Mouse (Mus musculus): ENCODE measurements around the gene Sf3a3. TPM values are rescaled to one million over a fixed set of nuclear protein-coding genes. Genes with fewer than 3 reads are reported as not detected.

The Sf3a3 gene
- polyA plus RNA-seq, 1 experiment from 2014 or later: 145 TPM

DNA sequence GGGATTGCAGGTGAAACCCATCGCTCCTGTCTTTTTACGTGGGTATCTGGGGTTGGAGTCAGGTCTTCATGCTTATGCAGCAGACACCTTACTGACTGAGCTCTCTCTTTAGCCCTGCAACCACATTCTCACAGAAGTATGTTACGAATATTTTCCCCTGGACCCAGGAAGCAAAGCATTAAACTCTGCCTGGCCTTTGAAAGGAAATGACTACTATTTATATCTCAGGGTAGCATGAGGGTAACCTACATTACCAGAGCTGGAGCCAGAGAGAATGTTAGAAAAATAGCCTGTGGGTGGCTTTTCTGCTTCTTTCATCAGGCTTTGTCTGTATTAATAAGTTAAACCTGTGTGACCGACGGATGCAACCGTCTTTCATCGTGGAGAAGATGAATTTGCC is 41.0 kb downstream of the Sf3a3 start:
- peak overlapping the region; percentile 36 for H3K27ac ChIP-seq (ENCODE audit: low read length)
- WGBS: 30% methylated on average over 7 of the region's 7 CpGs

DNA sequence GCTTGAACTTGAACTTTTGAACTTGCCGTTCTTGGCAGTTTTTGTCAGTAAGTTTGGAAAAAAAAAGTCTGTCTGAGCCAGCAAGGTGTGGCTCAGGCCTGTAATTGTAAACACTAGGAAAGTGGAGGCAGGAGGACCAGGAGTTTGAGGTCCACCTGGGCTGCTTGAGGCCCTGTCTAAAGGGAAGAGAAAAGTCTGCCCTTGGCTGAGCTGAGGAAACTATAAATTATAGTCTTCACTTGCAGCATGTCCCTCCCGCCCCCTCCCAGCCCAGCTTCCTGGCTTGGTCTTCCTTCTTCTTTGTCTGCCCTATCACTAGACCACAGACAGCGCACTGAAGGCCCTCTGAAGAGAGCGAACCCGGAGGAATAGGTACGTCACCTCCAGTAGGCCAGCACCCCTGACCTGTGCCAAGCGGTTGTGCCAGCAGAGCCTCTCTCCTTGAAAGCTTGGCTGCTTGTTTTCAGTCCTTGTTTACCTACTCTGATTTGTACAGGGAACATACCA is 44.8 kb downstream of the Sf3a3 start:
- Histone ChIP-seq H3K27me3 (ENCODE audit: control insufficient read depth, insufficient read depth, low read length) (no peaks in the 10 kb centered on the region), H3K4me3 (ENCODE audit: low read depth, low read length) (no peak overlapping the region), H3K36me3 (ENCODE audit: control insufficient read depth, insufficient read depth, low read length) (no peaks in the 10 kb centered on the region), H3K4me2 (replicated peaks; ENCODE audit: low read depth, low read length) (no peak overlapping the region), H3K27ac (ENCODE audit: low read length) (peak overlapping the region; percentile 53), H3K4me1 (ENCODE audit: control insufficient read depth, insufficient read depth, low read length) (0 out of 2 replicates have a peak, but pooled peaks cover 14% of the 10 kb centered on the region), H3K9ac (replicated peaks; ENCODE audit: low read depth, low read length) (no peak overlapping the region), H3K9me3 (ENCODE audit: control insufficient read depth, low read depth, low read length) (no peaks in the 10 kb centered on the region)
- 29% methylated on average over 7 of the region's 7 CpGs for WGBS
- peak; percentile 70 for ATAC-seq (ENCODE audit: insufficient number of reproducible peaks, insufficient read depth, low FRiP score, low read depth)

More for the DNA sequence above, 41.0 kb downstream of the Sf3a3 start:
- H3K4me1 ChIP-seq (ENCODE audit: control insufficient read depth, insufficient read depth, low read length): peaks cover 26% of the 10 kb centered on the region
- ATAC-seq (ENCODE audit: insufficient number of reproducible peaks, insufficient read depth, low FRiP score, low read depth): no peak
- H3K9ac ChIP-seq (replicated peaks; ENCODE audit: low read depth, low read length): no peak overlapping the region
- no peaks in the 10 kb centered on the region for H3K36me3 ChIP-seq (ENCODE audit: control insufficient read depth, insufficient read depth, low read length)
- H3K4me2 ChIP-seq (replicated peaks; ENCODE audit: low read depth, low read length): no peak overlapping the region
- H3K4me3 ChIP-seq (ENCODE audit: low read depth, low read length): no peak overlapping the region
- no peaks in the 10 kb centered on the region for H3K27me3 ChIP-seq (ENCODE audit: control insufficient read depth, insufficient read depth, low read length)
- H3K9me3 ChIP-seq (ENCODE audit: control insufficient read depth, low read depth, low read length): no peaks in the 10 kb centered on the region

DNA sequence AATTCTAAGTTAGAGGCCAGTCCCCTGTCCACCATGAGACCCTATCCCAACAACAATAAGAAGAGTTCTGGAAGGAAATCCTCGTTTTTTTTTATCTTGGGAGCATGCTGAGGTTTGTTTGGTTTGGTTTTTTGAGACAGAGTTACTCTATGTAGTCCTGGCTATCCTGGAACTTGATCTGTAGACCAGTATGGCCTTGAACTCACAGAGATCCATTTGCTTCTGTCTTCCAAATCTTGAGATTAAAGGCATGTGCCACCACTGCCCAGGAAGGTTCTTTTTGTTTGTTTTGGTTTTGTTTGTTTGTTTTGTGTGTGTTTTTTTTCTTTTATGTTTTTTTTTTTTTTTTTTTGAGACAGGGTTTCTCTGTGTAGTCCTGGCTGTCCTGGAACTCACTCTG is 46.6 kb downstream of the Sf3a3 start:
- 41% methylated on average over 1 of the region's 1 CpGs for WGBS
- H3K4me1 ChIP-seq (ENCODE audit: control insufficient read depth, insufficient read depth, low read length): 0 out of 2 replicates have a peak, but pooled peaks cover 7% of the 10 kb centered on the region
- ATAC-seq (ENCODE audit: insufficient number of reproducible peaks, insufficient read depth, low FRiP score, low read depth): no peak
- no peak overlapping the region for H3K9ac ChIP-seq (replicated peaks; ENCODE audit: low read depth, low read length)
- no peaks in the 10 kb centered on the region for H3K27me3 ChIP-seq (ENCODE audit: control insufficient read depth, insufficient read depth, low read length)
- H3K27ac ChIP-seq (ENCODE audit: low read length): no peak overlapping the region
- H3K36me3 ChIP-seq (ENCODE audit: control insufficient read depth, insufficient read depth, low read length): no peaks in the 10 kb centered on the region
- no peaks in the 10 kb centered on the region for H3K9me3 ChIP-seq (ENCODE audit: control insufficient read depth, low read depth, low read length)
- no peak overlapping the region for H3K4me2 ChIP-seq (replicated peaks; ENCODE audit: low read depth, low read length)
- no peak overlapping the region for H3K4me3 ChIP-seq (ENCODE audit: low read depth, low read length)

DNA sequence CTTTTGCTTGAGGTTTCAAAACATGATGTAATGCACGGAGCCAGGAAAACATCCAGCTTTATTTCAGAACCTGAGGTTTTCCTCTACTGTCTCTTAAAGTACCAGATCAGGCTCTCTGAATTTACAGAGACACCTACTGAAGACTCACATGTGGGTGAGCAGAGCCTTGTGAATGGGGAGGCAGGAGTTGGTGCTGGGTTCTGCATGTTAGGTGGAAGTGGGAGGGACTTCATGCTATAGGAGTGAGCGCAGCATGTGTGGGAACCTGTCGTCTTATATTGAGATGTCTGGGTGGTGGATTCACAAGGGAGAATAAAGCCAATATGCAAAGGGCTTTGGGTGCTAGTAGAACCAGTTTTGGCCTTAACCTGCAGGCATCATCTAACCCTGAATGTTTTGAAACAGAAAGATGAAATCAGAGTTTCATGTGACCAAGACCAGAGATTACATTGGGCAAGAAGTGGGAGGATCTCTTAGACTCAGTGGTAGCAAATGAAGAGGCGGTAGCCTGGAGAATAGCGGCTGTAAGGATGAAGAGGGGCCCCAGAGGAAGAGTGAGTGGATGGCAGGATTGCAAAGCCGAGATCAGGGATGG is 48.4 kb downstream of the Sf3a3 start:
- Histone ChIP-seq H3K4me2 (replicated peaks; ENCODE audit: low read depth, low read length) (no peak overlapping the region), H3K4me3 (ENCODE audit: low read depth, low read length) (no peak overlapping the region), H3K36me3 (ENCODE audit: control insufficient read depth, insufficient read depth, low read length) (no peaks in the 10 kb centered on the region), H3K9me3 (ENCODE audit: control insufficient read depth, low read depth, low read length) (no peaks in the 10 kb centered on the region), H3K9ac (replicated peaks; ENCODE audit: low read depth, low read length) (no peak overlapping the region), H3K4me1 (ENCODE audit: control insufficient read depth, insufficient read depth, low read length) (0 out of 2 replicates have a peak, but pooled peaks cover 4% of the 10 kb centered on the region), H3K27ac (ENCODE audit: low read length) (no peak overlapping the region), H3K27me3 (ENCODE audit: control insufficient read depth, insufficient read depth, low read length) (no peaks in the 10 kb centered on the region)
- WGBS: 69% methylated on average over 6 of the region's 6 CpGs
- ATAC-seq (ENCODE audit: insufficient number of reproducible peaks, insufficient read depth, low FRiP score, low read depth): no peak

DNA sequence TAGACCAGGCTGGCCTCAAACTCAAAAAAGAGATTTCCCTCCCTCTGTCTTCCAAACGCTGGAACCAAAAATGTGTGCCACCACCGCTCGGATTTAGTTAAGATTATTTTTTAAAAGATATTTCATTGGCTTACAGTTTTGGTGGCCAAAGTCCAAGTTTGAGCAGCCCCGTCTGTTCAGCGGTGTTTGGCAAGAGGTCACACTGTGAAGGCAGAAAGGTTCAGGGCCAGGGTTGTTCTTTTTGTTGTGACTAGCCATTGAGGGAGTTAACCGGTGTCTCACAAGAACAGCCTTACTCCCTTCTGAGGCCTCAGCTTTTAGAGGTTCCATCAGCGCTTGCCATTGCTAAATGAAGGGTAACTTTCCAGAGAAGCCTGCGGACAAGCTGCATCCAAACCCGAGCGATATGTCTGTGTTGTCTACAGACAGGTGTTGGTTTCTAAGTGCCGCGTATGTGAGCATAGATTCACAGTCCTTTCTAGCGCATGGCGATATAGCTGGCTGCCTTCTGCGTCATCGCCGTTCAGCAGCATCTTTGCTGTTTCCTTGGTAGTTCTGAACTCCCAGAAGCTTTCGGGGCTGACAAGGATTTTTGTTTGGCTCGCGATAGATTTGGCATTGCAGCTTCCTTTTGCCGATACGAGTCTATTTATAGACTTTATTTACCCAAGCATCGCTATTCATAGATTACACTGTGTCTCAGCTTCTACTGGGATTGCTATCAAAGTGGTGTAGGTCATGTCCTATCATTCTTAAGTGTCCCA is 51.4 kb downstream of the Sf3a3 start:
- no peak overlapping the region for H3K9ac ChIP-seq (replicated peaks; ENCODE audit: low read depth, low read length)
- WGBS: 82% methylated on average over 23 of the region's 23 CpGs
- no peaks in the 10 kb centered on the region for H3K4me1 ChIP-seq (ENCODE audit: control insufficient read depth, insufficient read depth, low read length)
- ATAC-seq (ENCODE audit: insufficient number of reproducible peaks, insufficient read depth, low FRiP score, low read depth): no peak
- H3K4me3 ChIP-seq (ENCODE audit: low read depth, low read length): no peak overlapping the region
- no peaks in the 10 kb centered on the region for H3K27me3 ChIP-seq (ENCODE audit: control insufficient read depth, insufficient read depth, low read length)
- H3K36me3 ChIP-seq (ENCODE audit: control insufficient read depth, insufficient read depth, low read length): no peaks in the 10 kb centered on the region
- H3K9me3 ChIP-seq (ENCODE audit: control insufficient read depth, low read depth, low read length): no peaks in the 10 kb centered on the region
- H3K4me2 ChIP-seq (replicated peaks; ENCODE audit: low read depth, low read length): no peak overlapping the region
- H3K27ac ChIP-seq (ENCODE audit: low read length): no peak overlapping the region

DNA sequence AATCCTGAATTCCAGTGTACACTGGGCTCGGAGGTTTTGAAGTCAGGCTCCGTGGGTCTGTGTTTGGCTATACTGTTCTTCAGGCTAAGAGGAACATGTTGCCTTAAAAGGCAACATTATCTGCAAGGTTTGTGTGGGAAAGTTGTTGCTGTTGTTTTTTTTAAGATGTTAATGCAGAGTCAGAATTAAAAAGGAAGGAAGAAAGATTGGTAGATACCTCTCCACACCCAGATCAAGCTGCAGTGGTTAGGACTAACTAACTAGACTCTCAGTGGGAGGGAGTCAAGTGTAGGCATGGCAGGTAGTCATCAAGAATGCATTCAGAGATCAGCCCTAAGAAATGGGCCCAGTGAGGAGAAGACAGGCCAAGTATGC is 52.0 kb downstream of the Sf3a3 start:
- Histone ChIP-seq H3K4me2 (replicated peaks; ENCODE audit: low read depth, low read length) (no peak overlapping the region), H3K27ac (ENCODE audit: low read length) (no peak overlapping the region)

DNA sequence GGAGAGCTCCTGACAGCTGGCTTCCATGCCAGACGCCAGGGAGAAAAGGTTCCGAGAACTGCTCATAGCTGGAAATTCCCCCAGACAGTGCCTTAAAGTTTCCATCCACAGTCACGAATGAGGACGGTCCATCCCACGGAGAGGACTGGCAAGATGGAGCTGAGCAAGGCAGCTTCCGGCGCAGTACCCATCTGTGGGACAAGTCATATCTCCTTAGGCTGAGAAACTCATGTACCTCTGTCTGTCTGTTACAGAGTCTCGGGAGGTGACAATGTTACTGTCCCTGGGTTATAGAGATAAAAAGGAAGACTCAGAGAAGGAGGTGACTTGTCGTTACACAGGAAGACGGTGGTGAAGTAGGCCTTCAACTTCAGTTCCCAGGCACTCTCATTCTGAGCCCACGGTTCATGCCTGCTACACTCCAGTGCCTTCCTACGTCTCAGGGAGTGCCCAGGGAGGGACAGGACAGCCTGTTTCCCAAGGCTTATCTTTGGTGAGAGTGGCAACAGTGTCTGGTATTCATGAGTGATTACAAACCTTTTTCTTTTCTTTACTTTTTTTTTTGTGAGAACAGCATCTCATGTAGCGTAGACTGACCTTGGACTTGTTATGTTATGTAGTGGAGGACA is 54.5 kb downstream of the Sf3a3 start:
- Histone ChIP-seq H3K27me3 (ENCODE audit: control insufficient read depth, insufficient read depth, low read length) (no peaks in the 10 kb centered on the region), H3K4me1 (ENCODE audit: control insufficient read depth, insufficient read depth, low read length) (0 out of 2 replicates have a peak, but pooled peaks cover 2% of the 10 kb centered on the region), H3K27ac (ENCODE audit: low read length) (no peak overlapping the region), H3K4me2 (replicated peaks; ENCODE audit: low read depth, low read length) (no peak overlapping the region), H3K36me3 (ENCODE audit: control insufficient read depth, insufficient read depth, low read length) (no peaks in the 10 kb centered on the region), H3K9me3 (ENCODE audit: control insufficient read depth, low read depth, low read length) (no peaks in the 10 kb centered on the region), H3K4me3 (ENCODE audit: low read depth, low read length) (no peak overlapping the region), H3K9ac (replicated peaks; ENCODE audit: low read depth, low read length) (no peak overlapping the region)
- no peak for ATAC-seq (ENCODE audit: insufficient number of reproducible peaks, insufficient read depth, low FRiP score, low read depth)
- 80% methylated on average over 13 of the region's 13 CpGs for WGBS

More for the DNA sequence above, 52.0 kb downstream of the Sf3a3 start:
- H3K9me3 ChIP-seq (ENCODE audit: control insufficient read depth, low read depth, low read length): no peaks in the 10 kb centered on the region
- no peak overlapping the region for H3K9ac ChIP-seq (replicated peaks; ENCODE audit: low read depth, low read length)
- H3K36me3 ChIP-seq (ENCODE audit: control insufficient read depth, insufficient read depth, low read length): no peaks in the 10 kb centered on the region
- ATAC-seq (ENCODE audit: insufficient number of reproducible peaks, insufficient read depth, low FRiP score, low read depth): no peak
- WGBS: 65% methylated on average over 2 of the region's 2 CpGs
- no peaks in the 10 kb centered on the region for H3K27me3 ChIP-seq (ENCODE audit: control insufficient read depth, insufficient read depth, low read length)
- no peaks in the 10 kb centered on the region for H3K4me1 ChIP-seq (ENCODE audit: control insufficient read depth, insufficient read depth, low read length)
- H3K4me3 ChIP-seq (ENCODE audit: low read depth, low read length): no peak overlapping the region

DNA sequence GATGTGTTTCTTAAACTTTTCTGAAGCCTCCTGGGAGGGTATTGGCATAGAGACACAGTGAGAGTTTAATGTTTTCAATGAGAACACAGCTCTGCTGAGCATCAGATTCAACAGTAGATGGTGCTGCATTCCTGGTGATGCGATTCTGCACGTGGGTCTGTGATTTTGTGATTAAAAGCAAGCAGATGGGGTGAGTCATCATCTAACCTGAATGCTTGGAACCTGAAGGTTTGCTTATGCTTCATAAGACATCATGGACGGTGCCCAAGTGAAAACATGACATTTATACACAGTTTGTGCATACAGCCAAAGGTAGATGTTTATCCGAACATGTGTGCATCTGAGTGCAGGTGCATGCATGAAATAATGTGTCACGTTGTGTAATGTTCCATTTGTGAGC is 56.0 kb downstream of the Sf3a3 start:
- no peak overlapping the region for H3K4me2 ChIP-seq (replicated peaks; ENCODE audit: low read depth, low read length)
- H3K9me3 ChIP-seq (ENCODE audit: control insufficient read depth, low read depth, low read length): no peaks in the 10 kb centered on the region
- H3K27ac ChIP-seq (ENCODE audit: low read length): no peak overlapping the region
- no peaks in the 10 kb centered on the region for H3K36me3 ChIP-seq (ENCODE audit: control insufficient read depth, insufficient read depth, low read length)
- H3K9ac ChIP-seq (replicated peaks; ENCODE audit: low read depth, low read length): no peak overlapping the region
- H3K4me3 ChIP-seq (ENCODE audit: low read depth, low read length): no peak overlapping the region
- WGBS: 79% methylated on average over 5 of the region's 5 CpGs
- no peak for ATAC-seq (ENCODE audit: insufficient number of reproducible peaks, insufficient read depth, low FRiP score, low read depth)
- no peaks in the 10 kb centered on the region for H3K27me3 ChIP-seq (ENCODE audit: control insufficient read depth, insufficient read depth, low read length)
- H3K4me1 ChIP-seq (ENCODE audit: control insufficient read depth, insufficient read depth, low read length): 0 out of 2 replicates have a peak, but pooled peaks cover 2% of the 10 kb centered on the region
